ENCODE assay signal across 9 mouse cellular contexts in genomic region chr2:166342407-166342806, GRCm38 (mm10).
DNase-seq lines count a peak whose midpoint lies in the region; ATAC-seq lines count a peak whose summit lies in the region.
"Had no signal": no experiment of that assay in that cellular context is flagged by ENCODE, and none has a peak within 500 bp of the region (broad histone marks: within the 10 kb centered on the region; RNA-seq: fewer than 3 reads in every experiment).

No protein-coding gene starts in this region.

- peak overlapping the region; percentile 64 for H3K27ac ChIP-seq in neural tube, embryonic 15.5 days (replicated peaks)
- H3K27ac ChIP-seq: kidney, postnatal 0 days had no signal

- H3K36me3 ChIP-seq in neural tube, embryonic 15.5 days: no peaks in the 10 kb centered on the region

- H3K9ac ChIP-seq in neural tube, embryonic 15.5 days (replicated peaks): no peak overlapping the region

- H3K4me3 ChIP-seq in neural tube, embryonic 15.5 days (replicated peaks): no peak overlapping the region

- no peaks in the 10 kb centered on the region for H3K27me3 ChIP-seq in neural tube, embryonic 15.5 days (replicated peaks)

- ATAC-seq in neural tube, embryonic 15.5 days (ENCODE audit: low FRiP score): no peak
- ATAC-seq in erythroblast, adult 5-6 weeks (replicated peaks; ENCODE audit: low FRiP score, poor library complexity, severe bottlenecking): no peak

- no peak overlapping the region for H3K4me2 ChIP-seq in neural tube, embryonic 15.5 days

- H3K9me3 ChIP-seq in neural tube, embryonic 15.5 days (replicated peaks): no peaks in the 10 kb centered on the region

- WGBS in neural tube, embryonic 15.5 days: 39% methylated on average over 9 of the region's 9 CpGs

- peaks cover 54% of the 10 kb centered on the region for H3K4me1 ChIP-seq in neural tube, embryonic 15.5 days

- DNase-seq in cerebellum, adult 18-20 months: peak; percentile 11 to 23
- no peak for DNase-seq in cerebellum, adult 9-11 months
- DNase-seq in Muller cell, postnatal 12 days (ENCODE audit: inconsistent ontology term): peak; percentile 90
- peak; percentile 62 for DNase-seq in gastrocnemius, postnatal 25 days
- DNase-seq in layer of hippocampus, postnatal 10 days (ENCODE audit: low spot score in 2 of 2): peak; percentile 75 to 77
- no peak for DNase-seq in retina, embryonic 14.5 days (ENCODE audit: low spot score)

Comparison
In these comparisons a context has a peak if more than half of its experiments do, and no peak if none do; other contexts are left out.
1. DNase-seq: peak in cerebellum, adult 18-20 months (2 of 2), Muller cell, postnatal 12 days (single experiment), gastrocnemius, postnatal 25 days (single experiment) and layer of hippocampus, postnatal 10 days (2 of 2); none in cerebellum, adult 9-11 months (single experiment) and retina, embryonic 14.5 days (single experiment).